ENCODE assay signal across 1 mouse cellular context in genomic region chr7:19382166-19382541, GRCm38 (mm10).
TF ChIP-seq lines count a peak whose summit lies in the region.

No protein-coding gene starts in this region.

TF ChIP-seq in CH12.LX, 34 proteins besides CTCF, POLR2A, EP300 and RAD21:
- TF ChIP-seq ZKSCAN1 (IDR thresholded peaks at IDR 0.05; ENCODE audit: borderline replicate concordance, low read depth, low read length) (no peak), NRF1 (IDR thresholded peaks at IDR 0.05; ENCODE audit: low read depth, low read length) (0 out of 2 replicates have a peak, but pooled peaks have one; percentile 15), ELF1 (IDR thresholded peaks at IDR 0.05; ENCODE audit: low read depth, low read length) (peak; percentile 32; the same call in 1 of the 2 replicates), PAX5 (IDR thresholded peaks at IDR 0.05; ENCODE audit: low read length) (no peak)
